Mouse (Mus musculus): Measurements from ENCODE around the gene Cox15.

DNA sequence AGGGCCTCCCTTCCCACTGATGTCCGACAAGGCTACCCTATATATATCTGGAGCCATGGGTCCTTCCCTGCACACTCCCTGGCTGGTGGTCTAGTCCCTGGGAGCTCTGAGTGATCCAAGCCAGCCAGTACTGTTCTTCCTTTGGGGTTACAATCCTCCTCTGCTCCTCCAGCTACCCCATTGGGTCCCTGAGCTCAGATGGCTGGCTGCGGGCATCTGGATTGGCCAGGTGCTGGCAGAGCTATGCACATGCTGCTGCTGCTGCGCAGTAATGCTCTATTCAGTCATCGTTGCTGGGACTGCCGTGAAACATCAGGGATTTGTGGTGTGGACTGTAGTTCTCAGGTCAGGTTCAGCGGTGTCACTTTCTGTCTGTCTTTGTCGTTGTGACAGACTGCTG, 28.0 kb downstream of the Cox15 start:
- TF ChIP-seq CTCF (IDR thresholded peaks at IDR 0.05; ENCODE audit: low read depth) (no peak), EP300 (IDR thresholded peaks at IDR 0.05; ENCODE audit: low read depth) (no peak)
